Mouse (Mus musculus) lung, postnatal 0 days (tissue): ENCODE data around the gene Mapkapk2.

Source experiments
- CTCF ChIP-seq: IDR thresholded peaks from 2 replicates; pipeline ENCODE4 v1.5.1; 2016; ENCODE audit warnings: antibody characterized with exemption, mild to moderate bottlenecking
- EP300 ChIP-seq: IDR thresholded peaks from 2 replicates; pipeline ENCODE4 v1.6.1; 2016; ENCODE audit warnings: antibody characterized with exemption, mild to moderate bottlenecking, control low read depth

GRCm38 (mm10) chr1:131097700-131098094 lies at the start of gene Mapkapk2:
- no peak; the same call in 1 of the 2 replicates for TF ChIP-seq EP300
- no peak for TF ChIP-seq CTCF
